Comparison of ENCODE assay signal across 26 mouse cellular contexts in genomic region chr7:17078076-17078654, GRCm38 (mm10). TPM values are rescaled to one million over a fixed set of nuclear protein-coding genes. Genes with fewer than 3 reads are reported as not detected.
DNase-seq lines count a peak whose midpoint lies in the region; ATAC-seq lines count a peak whose summit lies in the region.
"Had no signal": no experiment of that assay in that cellular context is flagged by ENCODE, and none has a peak within 500 bp of the region (broad histone marks: within the 10 kb centered on the region; RNA-seq: fewer than 3 reads in every experiment).

No protein-coding gene starts in this region.

- no peaks in the 10 kb centered on the region for H3K27me3 ChIP-seq in heart, embryonic 10.5 days (ENCODE audit: insufficient read depth, poor library complexity, severe bottlenecking)
- H3K27me3 ChIP-seq: embryonic facial prominence, embryonic 13.5 days had no signal

- H3K4me3 ChIP-seq in heart, embryonic 10.5 days = no peak overlapping the region
- H3K4me3 ChIP-seq: embryonic facial prominence, embryonic 13.5 days; erythroblast, embryonic 14.5 days; hindbrain, embryonic 13.5 days had no signal

- no peak for ATAC-seq in frontal cortex, adult (ENCODE audit: low TSS enrichment)
- ATAC-seq: forebrain, postnatal 0 days; intestine, embryonic 16.5 days had no signal

- no peak overlapping the region for H3K27ac ChIP-seq in heart, embryonic 10.5 days
- H3K27ac ChIP-seq: embryonic facial prominence, embryonic 13.5 days; hindbrain, embryonic 13.5 days; kidney, postnatal 0 days; liver, embryonic 14.5 days had no signal

- H3K4me1 ChIP-seq in heart, embryonic 10.5 days = no peaks in the 10 kb centered on the region
- H3K4me1 ChIP-seq: embryonic facial prominence, embryonic 13.5 days; hindbrain, embryonic 13.5 days had no signal

- H3K36me3 ChIP-seq in heart, embryonic 10.5 days = no peaks in the 10 kb centered on the region
- H3K36me3 ChIP-seq: embryonic facial prominence, embryonic 13.5 days; hindbrain, embryonic 13.5 days had no signal

- H3K9me3 ChIP-seq in heart, embryonic 10.5 days = no peaks in the 10 kb centered on the region
- H3K9me3 ChIP-seq: embryonic facial prominence, embryonic 13.5 days; hindbrain, embryonic 13.5 days had no signal

- WGBS in heart, embryonic 10.5 days = 81% methylated on average over 7 of the region's 7 CpGs

- peak; percentile 71 for DNase-seq in heart, embryonic 10.5 days (ENCODE audit: low spot score)
- no peak for DNase-seq in heart, postnatal 4 days
- DNase-seq in cerebellum, adult 8-10 months = peak; percentile 76
- peak; percentile 41 to 64 for DNase-seq in cerebellum, postnatal 14 days
- DNase-seq in adrenal gland, postnatal 25 days = no peak
- DNase-seq: adrenal gland, postnatal 36 days; B cell, adult 2 months; embryo, embryonic 11 days; forebrain, postnatal 0 days; gastrocnemius, postnatal 10 days; heart, postnatal 36 days; kidney, adult 8-10 months; lung, embryonic 14.5 days; lung, postnatal 14 days; midbrain, embryonic 14.5 days; right cerebral cortex, postnatal 14 days had no signal

RNA-seq across cellular contexts. Expression of gene Psg16, which starts 4.3 kb away (rescaled TPM):
- 0.03 and 0.04 TPM in 2 replicates for polyA plus RNA-seq in heart, embryonic 10.5 days (2016; fragmentation: Nextera tagmentation; extraction: Ambion mirVana)
- total RNA-seq in heart, postnatal 4 days (2021) = under 1 TPM; 0.10 to 0.20 TPM
- 0.24 and 0.33 TPM in 2 replicates for total RNA-seq in adrenal gland, postnatal 25 days (2021)
- polyA plus RNA-seq: erythroblast, embryonic 14.5 days; gonadal fat pad, adult 2 months; small intestine, adult 2 months had no signal

RNA-seq across cellular contexts. Expression of gene Hif3a, which starts 15.9 kb away (rescaled TPM):
- polyA plus RNA-seq in heart, embryonic 10.5 days (2016; fragmentation: Nextera tagmentation; extraction: Ambion mirVana) = 18.2 and 31.3 TPM in 2 replicates
- 1 to 10 TPM; 3.1 to 3.8 TPM for total RNA-seq in heart, postnatal 4 days (2021)
- 2.1 and 3.5 TPM in 2 replicates for total RNA-seq in adrenal gland, postnatal 25 days (2021)
- total RNA-seq: monocyte, adult 5-6 weeks had no signal

RNA-seq across cellular contexts. Expression of gene Ppp5c, which starts 50.4 kb away (rescaled TPM):
- 112 and 124 TPM in 2 replicates for polyA plus RNA-seq in heart, embryonic 10.5 days (2016; fragmentation: Nextera tagmentation; extraction: Ambion mirVana)
- 100 to 1,000 TPM; 109 TPM for total RNA-seq in heart, postnatal 4 days (2021)
- total RNA-seq in adrenal gland, postnatal 25 days (2021) = 93.6 and 103 TPM in 2 replicates

Comparison
In these comparisons a context has a peak if more than half of its experiments do, and no peak if none do; other contexts are left out.
1. DNase-seq: peak in heart, embryonic 10.5 days (single experiment), cerebellum, adult 8-10 months (single experiment) and cerebellum, postnatal 14 days (2 of 2); none in heart, postnatal 4 days (single experiment) and adrenal gland, postnatal 25 days (single experiment).